Mouse (Mus musculus): ENCODE measurements around the gene Frmpd4. TPM values are rescaled to one million over a fixed set of nuclear protein-coding genes. Genes with fewer than 3 reads are reported as not detected.

Frmpd4 gene
- polyA plus RNA-seq, 1 experiment from 2014 or later: not detected

DNA sequence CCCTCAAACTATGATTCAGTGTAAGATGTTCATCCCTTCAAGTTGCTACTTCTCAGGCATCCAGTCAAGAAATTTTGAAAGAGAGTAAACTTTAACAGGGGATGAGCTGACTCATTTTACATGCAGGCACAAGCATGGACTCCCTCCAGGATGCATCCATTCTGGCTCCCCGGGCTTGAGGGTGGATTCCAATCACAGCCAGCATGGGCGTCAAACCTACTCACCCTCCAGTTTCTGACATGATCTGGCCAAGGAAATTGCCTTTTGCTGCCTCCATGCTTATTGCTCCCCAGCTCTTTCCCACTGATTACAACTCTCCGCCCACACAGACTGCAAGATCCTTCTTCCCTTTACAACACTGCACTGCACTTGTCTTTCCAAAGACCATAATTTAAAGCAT is 370.0 kb downstream of the Frmpd4 start:
- ATAC-seq (replicated peaks; ENCODE audit: low FRiP score): no peak
- no peak overlapping the region for H3K4me3 ChIP-seq (ENCODE audit: low read depth, low read length)
- no peaks in the 10 kb centered on the region for H3K27me3 ChIP-seq (replicated peaks; ENCODE audit: control insufficient read depth, insufficient read depth, low read length)
- H3K4me1 ChIP-seq (replicated peaks; ENCODE audit: control insufficient read depth, insufficient read depth, low read length): no peaks in the 10 kb centered on the region
- H3K4me2 ChIP-seq: no peak overlapping the region
- no peak overlapping the region for H3K27ac ChIP-seq (ENCODE audit: low read depth, low read length)
- WGBS: 74% methylated on average over 3 of the region's 3 CpGs
- H3K36me3 ChIP-seq (ENCODE audit: control insufficient read depth, insufficient read depth, low read length): no peaks in the 10 kb centered on the region
- no peaks in the 10 kb centered on the region for H3K9me3 ChIP-seq (ENCODE audit: control insufficient read depth, low read length)
- H3K9ac ChIP-seq (ENCODE audit: low read depth, low read length): no peak overlapping the region
- DNase-seq (ENCODE audit: low spot score): no peak

DNA sequence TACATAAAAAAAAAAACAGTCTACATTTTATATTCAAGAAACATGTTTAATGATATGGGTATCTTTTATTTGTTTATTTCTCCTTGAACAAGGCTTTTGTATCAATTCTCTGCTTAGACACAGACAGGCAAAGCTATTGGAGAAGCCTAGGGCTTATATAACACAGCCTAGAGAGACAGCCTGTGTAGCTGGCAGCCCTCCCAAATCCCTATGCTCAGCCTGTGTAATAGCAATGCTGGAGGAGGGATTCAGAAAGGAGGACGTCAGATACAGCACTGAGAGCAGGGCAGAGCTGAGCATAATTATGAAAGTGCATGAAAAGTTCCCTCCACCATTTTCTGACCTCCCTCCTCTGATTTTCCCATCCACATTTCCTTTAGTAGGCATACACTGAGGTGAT is 385.1 kb downstream of the Frmpd4 start:
- no peak overlapping the region for H3K4me2 ChIP-seq
- WGBS: 45% methylated on average over 1 of the region's 1 CpGs
- H3K36me3 ChIP-seq (ENCODE audit: control insufficient read depth, insufficient read depth, low read length): no peaks in the 10 kb centered on the region
- no peaks in the 10 kb centered on the region for H3K9me3 ChIP-seq (ENCODE audit: control insufficient read depth, low read length)
- H3K4me3 ChIP-seq (ENCODE audit: low read depth, low read length): no peak overlapping the region
- H3K27ac ChIP-seq (ENCODE audit: low read depth, low read length): no peak overlapping the region
- ATAC-seq (replicated peaks; ENCODE audit: low FRiP score) (no peak), DNase-seq (ENCODE audit: low spot score) (no peak)
- 0 out of 2 replicates have a peak, but pooled peaks cover 5% of the 10 kb centered on the region for H3K27me3 ChIP-seq (replicated peaks; ENCODE audit: control insufficient read depth, insufficient read depth, low read length)
- H3K4me1 ChIP-seq (replicated peaks; ENCODE audit: control insufficient read depth, insufficient read depth, low read length): no peaks in the 10 kb centered on the region
- no peak overlapping the region for H3K9ac ChIP-seq (ENCODE audit: low read depth, low read length)

DNA sequence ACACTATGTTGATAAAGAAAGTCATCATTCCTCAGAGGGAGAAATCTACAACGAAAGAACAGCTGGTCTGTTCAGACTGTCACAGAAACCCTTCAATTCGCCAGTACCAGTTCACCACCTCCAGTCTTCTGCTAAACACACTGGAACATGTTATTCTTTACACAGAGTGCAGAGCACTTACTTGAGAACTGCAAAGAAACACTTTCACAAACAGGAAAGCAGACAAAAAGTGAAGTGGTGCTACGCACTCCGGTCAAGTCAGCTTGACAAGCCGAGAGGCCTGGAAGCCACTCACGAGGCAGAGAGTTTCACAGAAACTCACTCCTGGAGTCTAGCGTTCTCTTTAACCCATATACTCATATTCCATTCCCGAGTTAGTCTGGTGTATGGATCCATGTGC is 387.5 kb downstream of the Frmpd4 start:
- ATAC-seq (replicated peaks; ENCODE audit: low FRiP score) (no peak), DNase-seq (ENCODE audit: low spot score) (no peak)
- H3K27me3 ChIP-seq (replicated peaks; ENCODE audit: control insufficient read depth, insufficient read depth, low read length): 0 out of 2 replicates have a peak, but pooled peaks cover 5% of the 10 kb centered on the region
- WGBS: 75% methylated on average over 8 of the region's 8 CpGs
- H3K9ac ChIP-seq (ENCODE audit: low read depth, low read length): no peak overlapping the region
- no peak overlapping the region for H3K4me3 ChIP-seq (ENCODE audit: low read depth, low read length)
- no peaks in the 10 kb centered on the region for H3K9me3 ChIP-seq (ENCODE audit: control insufficient read depth, low read length)
- H3K36me3 ChIP-seq (ENCODE audit: control insufficient read depth, insufficient read depth, low read length): no peaks in the 10 kb centered on the region
- no peak overlapping the region for H3K27ac ChIP-seq (ENCODE audit: low read depth, low read length)
- no peaks in the 10 kb centered on the region for H3K4me1 ChIP-seq (replicated peaks; ENCODE audit: control insufficient read depth, insufficient read depth, low read length)
- H3K4me2 ChIP-seq: no peak overlapping the region

DNA sequence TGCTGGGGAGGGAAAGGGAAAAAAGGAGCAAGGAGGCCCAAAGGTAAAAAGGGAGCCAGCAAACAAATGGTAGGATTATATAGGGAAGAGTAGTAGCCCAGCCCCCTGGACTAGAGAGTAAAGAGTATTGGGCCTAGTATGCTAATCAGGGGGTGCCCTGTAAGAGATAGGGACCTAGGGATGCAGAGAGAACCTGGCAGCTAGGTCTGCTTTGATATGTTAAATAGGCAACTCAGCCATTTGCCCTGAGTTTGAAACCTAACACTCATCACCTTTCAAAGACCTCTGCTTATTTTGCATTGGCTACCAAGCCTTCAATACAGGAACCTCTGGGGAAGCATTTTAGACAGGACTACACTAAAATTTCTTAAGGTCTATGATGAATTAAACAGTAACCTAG is 414.0 kb downstream of the Frmpd4 start:
- no peak overlapping the region for H3K27ac ChIP-seq (ENCODE audit: low read depth, low read length)
- no peak overlapping the region for H3K4me3 ChIP-seq (ENCODE audit: low read depth, low read length)
- DNase-seq (ENCODE audit: low spot score) (no peak), ATAC-seq (replicated peaks; ENCODE audit: low FRiP score) (no peak)
- H3K4me2 ChIP-seq: no peak overlapping the region
- no peaks in the 10 kb centered on the region for H3K4me1 ChIP-seq (replicated peaks; ENCODE audit: control insufficient read depth, insufficient read depth, low read length)
- H3K27me3 ChIP-seq (replicated peaks; ENCODE audit: control insufficient read depth, insufficient read depth, low read length): peaks cover 7% of the 10 kb centered on the region; the same call in 1 of the 2 replicates
- no peaks in the 10 kb centered on the region for H3K36me3 ChIP-seq (ENCODE audit: control insufficient read depth, insufficient read depth, low read length)
- H3K9me3 ChIP-seq (ENCODE audit: control insufficient read depth, low read length): no peaks in the 10 kb centered on the region
- H3K9ac ChIP-seq (ENCODE audit: low read depth, low read length): no peak overlapping the region

DNA sequence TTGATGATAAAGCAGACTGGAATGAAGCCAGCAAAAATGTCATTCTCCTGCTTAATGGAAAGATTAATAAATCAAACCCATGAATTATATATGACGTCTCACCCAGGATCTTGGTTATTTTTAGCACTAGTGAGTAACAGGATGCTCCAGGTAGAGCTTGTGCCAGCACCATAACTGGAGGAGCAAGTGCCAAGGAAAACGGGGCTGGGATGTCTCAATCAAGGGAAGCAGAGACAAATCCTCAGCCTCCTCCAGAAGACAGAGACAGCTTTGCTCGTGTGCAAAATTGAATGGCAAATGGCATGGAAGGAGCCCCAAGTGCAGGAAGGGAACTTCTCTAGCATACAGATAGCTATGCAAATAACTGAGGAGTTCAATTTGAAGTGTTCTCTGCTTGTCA is 418.2 kb downstream of the Frmpd4 start:
- Histone ChIP-seq H3K9ac (ENCODE audit: low read depth, low read length) (no peak overlapping the region), H3K4me1 (replicated peaks; ENCODE audit: control insufficient read depth, insufficient read depth, low read length) (no peaks in the 10 kb centered on the region), H3K9me3 (ENCODE audit: control insufficient read depth, low read length) (no peaks in the 10 kb centered on the region), H3K4me2 (no peak overlapping the region), H3K4me3 (ENCODE audit: low read depth, low read length) (no peak overlapping the region), H3K36me3 (ENCODE audit: control insufficient read depth, insufficient read depth, low read length) (no peaks in the 10 kb centered on the region), H3K27me3 (replicated peaks; ENCODE audit: control insufficient read depth, insufficient read depth, low read length) (peaks cover 7% of the 10 kb centered on the region; the same call in 1 of the 2 replicates), H3K27ac (ENCODE audit: low read depth, low read length) (no peak overlapping the region)
- no peak for DNase-seq (ENCODE audit: low spot score)
- 73% methylated on average over 3 of the region's 3 CpGs for WGBS
- ATAC-seq (replicated peaks; ENCODE audit: low FRiP score): no peak

DNA sequence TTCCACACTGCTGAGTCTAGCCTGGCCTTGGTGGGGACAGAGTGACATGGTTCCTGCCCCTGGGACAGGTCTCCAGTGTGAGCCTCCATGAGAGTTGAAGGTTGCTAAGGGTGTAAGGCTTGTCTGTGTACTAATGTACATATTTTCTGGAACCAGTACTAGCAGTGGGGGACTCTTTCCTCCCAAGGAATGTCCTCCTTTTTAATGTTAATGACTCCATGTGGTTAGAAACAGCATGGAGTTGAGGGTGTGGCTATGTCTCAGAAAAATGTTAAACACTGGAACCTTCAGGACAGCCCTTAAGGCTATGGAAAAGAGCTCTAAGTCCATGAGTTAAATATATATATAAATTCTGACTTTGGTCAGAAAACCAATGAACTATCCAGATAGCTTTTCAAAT is 436.0 kb downstream of the Frmpd4 start:
- no peaks in the 10 kb centered on the region for H3K4me1 ChIP-seq (replicated peaks; ENCODE audit: control insufficient read depth, insufficient read depth, low read length)
- no peak overlapping the region for H3K4me2 ChIP-seq
- H3K9me3 ChIP-seq (ENCODE audit: control insufficient read depth, low read length): no peaks in the 10 kb centered on the region
- no peak overlapping the region for H3K27ac ChIP-seq (ENCODE audit: low read depth, low read length)
- no peak for DNase-seq (ENCODE audit: low spot score)
- no peaks in the 10 kb centered on the region for H3K36me3 ChIP-seq (ENCODE audit: control insufficient read depth, insufficient read depth, low read length)
- ATAC-seq (replicated peaks; ENCODE audit: low FRiP score): no peak
- peaks cover 14% of the 10 kb centered on the region for H3K27me3 ChIP-seq (replicated peaks; ENCODE audit: control insufficient read depth, insufficient read depth, low read length)
- H3K9ac ChIP-seq (ENCODE audit: low read depth, low read length): no peak overlapping the region
- no peak overlapping the region for H3K4me3 ChIP-seq (ENCODE audit: low read depth, low read length)

DNA sequence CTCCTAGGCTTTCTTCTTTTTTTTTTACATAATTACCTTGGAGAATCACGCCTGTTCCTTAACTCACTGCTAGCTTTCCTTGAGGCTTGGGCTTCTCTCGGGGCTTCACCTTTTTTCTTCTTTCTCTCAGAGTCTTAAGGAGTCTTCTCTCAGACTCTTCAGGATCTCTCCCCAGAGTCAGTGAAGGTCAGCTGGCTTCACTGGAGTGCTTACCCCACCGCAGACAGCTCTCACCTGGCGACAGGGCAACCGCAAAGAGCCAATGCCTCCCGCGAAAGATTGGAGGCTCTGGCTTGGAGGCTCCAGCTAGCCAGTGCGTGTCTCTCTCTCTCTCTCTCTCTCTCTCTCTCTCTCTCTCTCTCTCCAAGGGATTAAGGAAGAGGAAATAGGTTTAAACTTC is 453.0 kb downstream of the Frmpd4 start:
- H3K27ac ChIP-seq (ENCODE audit: low read depth, low read length): no peak overlapping the region
- no peaks in the 10 kb centered on the region for H3K9me3 ChIP-seq (ENCODE audit: control insufficient read depth, low read length)
- H3K36me3 ChIP-seq (ENCODE audit: control insufficient read depth, insufficient read depth, low read length): no peaks in the 10 kb centered on the region
- H3K4me2 ChIP-seq: peak overlapping the region; percentile 54
- no peak overlapping the region for H3K4me3 ChIP-seq (ENCODE audit: low read depth, low read length)
- ATAC-seq (replicated peaks; ENCODE audit: low FRiP score): no peak
- peaks cover 29% of the 10 kb centered on the region for H3K27me3 ChIP-seq (replicated peaks; ENCODE audit: control insufficient read depth, insufficient read depth, low read length)
- no peaks in the 10 kb centered on the region for H3K4me1 ChIP-seq (replicated peaks; ENCODE audit: control insufficient read depth, insufficient read depth, low read length)
- WGBS: 11% methylated on average over 8 of the region's 8 CpGs
- H3K9ac ChIP-seq (ENCODE audit: low read depth, low read length): no peak overlapping the region
- DNase-seq (ENCODE audit: low spot score): no peak

DNA sequence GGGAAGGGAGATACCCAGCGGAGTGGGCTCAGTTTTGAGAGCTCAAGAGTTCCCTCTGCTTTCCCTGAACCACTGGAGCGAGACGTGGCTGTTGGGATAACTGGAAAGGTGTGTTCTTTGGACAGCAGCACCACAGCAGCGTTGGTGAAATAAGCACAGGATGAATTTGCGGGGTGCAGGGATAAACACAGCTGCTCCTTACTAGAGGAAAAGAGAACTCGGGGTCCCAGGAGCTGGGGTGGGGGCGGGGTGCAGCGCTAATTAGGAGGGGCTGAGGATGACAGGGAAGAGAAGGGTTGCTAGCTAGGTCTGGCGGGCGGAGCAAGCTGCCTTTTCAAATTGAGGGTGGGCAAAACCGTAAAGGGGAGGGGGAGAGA is 453.5 kb downstream of the Frmpd4 start:
- H3K36me3 ChIP-seq (ENCODE audit: control insufficient read depth, insufficient read depth, low read length): no peaks in the 10 kb centered on the region
- peak overlapping the region; percentile 33 for H3K4me3 ChIP-seq (ENCODE audit: low read depth, low read length)
- no peak for DNase-seq (ENCODE audit: low spot score)
- no peak overlapping the region for H3K9ac ChIP-seq (ENCODE audit: low read depth, low read length)
- no peak overlapping the region for H3K27ac ChIP-seq (ENCODE audit: low read depth, low read length)
- H3K4me1 ChIP-seq (replicated peaks; ENCODE audit: control insufficient read depth, insufficient read depth, low read length): no peaks in the 10 kb centered on the region
- H3K9me3 ChIP-seq (ENCODE audit: control insufficient read depth, low read length): no peaks in the 10 kb centered on the region
- WGBS: 14% methylated on average over 10 of the region's 11 CpGs
- H3K27me3 ChIP-seq (replicated peaks; ENCODE audit: control insufficient read depth, insufficient read depth, low read length): peaks cover 29% of the 10 kb centered on the region
- no peak for ATAC-seq (replicated peaks; ENCODE audit: low FRiP score)
- peak overlapping the region; percentile 54 for H3K4me2 ChIP-seq

DNA sequence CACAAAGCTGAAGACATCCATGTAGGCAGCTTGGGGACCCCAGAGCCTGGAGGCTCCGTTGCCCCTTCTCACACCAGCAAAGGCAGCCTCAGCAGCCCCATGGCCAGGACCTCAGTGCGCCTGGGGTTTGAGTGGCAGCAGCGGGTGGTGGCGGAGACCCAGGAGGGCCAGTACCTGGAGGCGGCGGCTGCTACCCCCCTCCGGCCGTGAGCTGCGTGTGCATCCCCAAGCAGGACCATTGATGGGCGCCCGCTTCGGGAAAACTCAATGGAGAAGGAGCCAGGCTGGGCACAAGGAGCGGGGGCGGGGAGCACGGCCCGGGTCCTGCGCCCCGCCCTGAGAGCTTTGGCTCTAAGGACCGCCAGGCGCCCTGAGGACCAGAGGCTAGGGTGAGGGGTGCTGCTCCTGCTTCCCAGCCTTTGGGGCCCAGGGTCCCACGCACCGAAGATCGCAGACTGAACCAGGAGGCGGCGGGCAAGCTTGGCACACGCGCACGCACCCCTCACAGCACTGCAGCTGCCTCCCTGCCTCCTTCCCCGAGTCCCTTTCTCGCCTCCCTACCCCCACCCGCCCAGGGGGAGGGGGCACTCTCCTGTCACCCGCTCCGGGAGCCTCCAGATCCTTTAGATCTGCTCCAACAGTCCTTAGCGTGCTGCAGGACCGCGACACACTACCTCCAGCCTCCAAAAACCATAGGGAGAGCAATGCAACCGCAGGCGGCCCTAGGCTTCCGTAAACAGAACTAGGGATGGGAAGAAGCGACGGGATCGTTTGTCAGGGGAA is 454.0 kb downstream of the Frmpd4 start:
- H3K9ac ChIP-seq (ENCODE audit: low read depth, low read length): no peak overlapping the region
- no peaks in the 10 kb centered on the region for H3K4me1 ChIP-seq (replicated peaks; ENCODE audit: control insufficient read depth, insufficient read depth, low read length)
- H3K27me3 ChIP-seq (replicated peaks; ENCODE audit: control insufficient read depth, insufficient read depth, low read length): peaks cover 29% of the 10 kb centered on the region
- H3K36me3 ChIP-seq (ENCODE audit: control insufficient read depth, insufficient read depth, low read length): no peaks in the 10 kb centered on the region
- no peaks in the 10 kb centered on the region for H3K9me3 ChIP-seq (ENCODE audit: control insufficient read depth, low read length)
- peak overlapping the region; percentile 54 for H3K4me2 ChIP-seq
- DNase-seq (ENCODE audit: low spot score) (peak; percentile 34), ATAC-seq (replicated peaks; ENCODE audit: low FRiP score) (no peak)
- H3K4me3 ChIP-seq (ENCODE audit: low read depth, low read length): peak overlapping the region; percentile 33
- no peak overlapping the region for H3K27ac ChIP-seq (ENCODE audit: low read depth, low read length)
- WGBS: 13% methylated on average over 40 of the region's 42 CpGs
